Mouse (Mus musculus) retina, postnatal 1 day (tissue): ENCODE data around the gene Vgll2.
A peak's percentile ranks its signal among the peaks of the same experiment; 100 is the strongest.

ENCODE experiments used
- DNase-seq: peaks from one replicate; pipeline ENCODE4 v3.0.0-alpha.2; 2012

Gene Vgll2

GRCm38 (mm10) chr10:52022413-52023212, at the start of gene Vgll2:
TSS of gene Vgll2 (plus strand) at chr10:52022502.
- peak; percentile 78 for DNase-seq

DNA sequence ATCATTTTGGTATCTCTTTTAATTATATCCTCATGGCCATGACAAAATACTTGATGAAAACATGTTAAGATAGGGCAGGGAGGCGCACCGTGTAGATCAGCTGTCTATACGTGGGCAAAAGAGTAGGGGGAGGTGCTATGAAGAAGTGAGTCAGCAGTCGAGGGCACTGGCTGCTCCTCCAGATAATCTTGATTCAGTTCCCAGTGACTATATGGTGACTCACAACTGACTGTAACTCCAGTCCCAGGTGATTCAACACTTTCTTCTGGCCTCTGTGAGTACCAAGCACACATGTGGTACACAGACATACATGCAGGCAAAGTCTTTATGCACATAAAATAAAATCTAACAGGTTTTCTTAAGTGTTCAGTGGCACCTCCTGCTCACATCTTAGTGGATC, 47.2 kb upstream of the Vgll2 start:
- no peak for DNase-seq

DNA sequence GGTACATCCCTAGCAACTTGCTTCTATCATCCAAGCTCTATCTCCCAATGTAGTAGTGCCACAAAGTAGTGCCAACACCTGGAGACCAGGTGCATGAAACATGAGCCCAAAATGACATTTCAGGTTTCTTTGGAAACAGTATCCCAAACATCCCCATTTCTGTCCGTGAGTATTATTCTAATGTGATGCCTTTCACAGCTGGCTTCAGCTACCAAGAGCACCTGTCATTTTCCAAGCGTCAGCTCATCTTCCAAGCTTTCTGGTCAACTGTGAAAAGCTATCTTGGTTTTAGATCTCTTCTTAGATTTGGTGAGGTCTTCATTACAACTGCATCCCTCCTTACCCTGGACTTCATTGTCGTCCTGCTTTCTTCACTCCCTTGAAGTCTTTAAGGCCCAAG, 46.7 kb upstream of the Vgll2 start:
- DNase-seq, result no peak

DNA sequence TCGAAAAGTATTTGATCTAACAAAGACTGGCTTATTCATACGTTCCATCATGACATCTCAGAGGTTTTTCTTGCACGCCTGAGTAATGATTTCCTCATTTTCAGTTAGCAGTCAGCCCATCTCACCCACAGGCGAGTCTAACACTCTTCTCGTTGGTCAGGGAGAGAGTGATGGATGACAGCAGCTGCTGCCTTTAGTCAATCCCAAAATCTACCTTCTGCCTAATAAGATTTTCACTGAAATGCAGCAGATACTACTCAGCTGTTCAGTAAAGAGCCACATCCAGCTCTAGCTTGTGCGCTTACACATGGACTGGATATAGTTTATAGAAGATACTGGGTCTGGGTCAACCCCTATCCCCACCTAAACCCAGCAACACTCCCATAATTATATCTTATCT, 40.7 kb upstream of the Vgll2 start:
- DNase-seq, result no peak

GRCm38 (mm10) chr10:51982395-51982794, 39.9 kb upstream of the Vgll2 start:
- DNase-seq, result no peak

DNA sequence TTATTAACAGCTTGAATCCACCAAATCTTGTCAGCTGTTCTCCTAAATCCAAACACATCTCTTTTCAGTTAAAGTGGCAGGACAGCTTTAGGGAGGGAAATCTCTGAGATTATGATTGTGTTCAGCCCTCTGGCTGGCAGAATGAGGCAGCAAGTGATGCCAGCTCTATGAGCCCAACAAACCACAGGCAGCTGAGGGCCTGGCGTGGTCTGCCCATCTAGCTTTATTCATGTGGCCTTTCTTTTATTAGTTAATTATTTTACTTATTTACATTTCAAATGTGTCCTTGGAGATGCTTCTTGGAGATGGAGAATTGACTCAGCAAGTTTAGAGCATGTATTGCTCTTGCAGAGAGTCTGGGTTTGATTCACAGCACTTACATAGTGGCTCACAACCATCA, 3.8 kb upstream of the Vgll2 start:
- DNase-seq, result no peak

- DNase-seq, result peak; percentile 11
Observed at GRCm38 (mm10) chr10:52021231-52021630, 1.1 kb upstream of the Vgll2 start.

- DNase-seq, result no peak
Observed at GRCm38 (mm10) chr10:52021736-52022394, 437 bp upstream of the Vgll2 start.

DNA sequence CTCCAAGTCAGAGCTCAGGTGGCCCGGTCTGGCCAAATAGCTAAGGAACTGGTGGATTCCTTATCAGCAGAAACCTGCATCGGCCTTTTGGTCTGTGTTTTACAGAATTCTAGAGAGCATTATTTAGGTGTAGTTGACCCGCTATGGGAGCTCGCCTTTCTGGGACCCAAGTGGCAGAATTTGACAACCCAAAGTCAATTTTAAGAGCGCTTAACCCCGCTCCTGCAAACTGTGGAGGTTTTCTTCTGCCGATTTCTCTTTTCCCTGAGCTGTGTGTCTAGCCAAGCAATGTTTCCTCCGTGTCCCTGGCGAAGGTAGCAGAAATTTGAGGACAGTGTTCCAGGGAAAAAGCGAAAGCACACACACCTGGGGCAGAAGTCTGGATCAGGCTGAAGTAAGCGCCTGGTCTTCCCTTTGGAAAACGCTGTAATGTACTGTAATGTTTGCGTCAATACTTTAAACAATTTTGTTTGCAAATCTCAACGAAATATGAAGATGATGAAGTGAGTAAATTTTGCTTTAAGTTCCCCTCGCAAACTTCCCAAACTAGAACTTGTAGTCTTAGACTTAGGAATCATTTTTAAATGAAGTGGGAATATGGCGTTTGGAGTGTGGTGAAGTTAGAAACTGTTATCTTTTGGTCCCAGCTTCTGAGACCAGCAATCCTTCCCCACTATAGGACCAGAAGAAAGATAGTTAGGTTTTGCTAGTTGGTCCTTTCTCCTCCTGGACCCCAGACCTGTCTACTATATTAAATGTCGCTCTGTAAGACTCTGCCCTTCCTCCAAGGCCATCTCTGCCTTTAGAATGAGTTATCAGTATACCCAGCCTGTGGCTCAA, 1.1 kb downstream of the Vgll2 start:
- DNase-seq, result peak; percentile 29

DNA sequence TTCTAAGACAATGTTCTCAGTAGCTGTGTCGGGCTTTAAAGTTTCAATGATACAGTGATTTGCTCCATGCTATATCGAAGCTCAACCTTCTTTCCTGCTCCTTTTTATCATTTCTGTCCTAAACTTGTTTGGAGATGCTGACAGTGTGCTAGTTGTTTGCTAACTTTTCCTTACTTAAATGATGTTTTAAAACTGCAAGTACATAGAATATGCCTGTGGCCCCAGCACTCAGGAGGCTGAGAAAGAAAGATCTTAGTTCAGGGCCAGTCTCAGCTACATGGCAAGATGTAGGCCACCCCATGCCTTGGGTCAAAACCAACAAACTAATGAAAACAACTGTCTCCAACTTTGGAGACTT, 1.7 kb downstream of the Vgll2 start:
- no peak for DNase-seq

- no peak for DNase-seq
Observed at GRCm38 (mm10) chr10:52025291-52025690, 3.0 kb downstream of the Vgll2 start.

DNA sequence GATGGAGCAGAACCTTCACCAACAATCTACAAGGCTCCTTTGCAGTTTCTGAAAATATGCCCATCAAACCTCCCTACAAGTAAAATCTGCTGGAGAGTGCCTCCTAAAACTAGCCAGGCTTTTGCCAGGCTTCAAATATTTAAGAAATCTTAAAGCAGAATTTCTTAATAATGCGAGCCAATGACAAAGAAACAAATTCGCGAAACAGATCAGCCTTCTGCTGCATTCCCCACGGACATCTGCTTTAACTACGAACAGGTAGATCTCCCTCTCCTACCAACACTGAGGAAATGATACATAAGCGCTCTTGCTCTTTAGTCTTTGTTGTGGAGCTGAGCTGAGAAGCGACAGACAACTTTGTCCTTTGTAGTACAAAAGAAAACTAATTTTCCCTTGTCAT, 3.5 kb downstream of the Vgll2 start:
- DNase-seq, result no peak

GRCm38 (mm10) chr10:52027161-52028035, 5.1 kb downstream of the Vgll2 start:
- DNase-seq, result peak; percentile 63

GRCm38 (mm10) chr10:52028561-52029370, 6.5 kb downstream of the Vgll2 start:
- peak; percentile 13 for DNase-seq

- peak; percentile 44 for DNase-seq
Observed at GRCm38 (mm10) chr10:52029421-52030080, 7.2 kb downstream of the Vgll2 start.

DNA sequence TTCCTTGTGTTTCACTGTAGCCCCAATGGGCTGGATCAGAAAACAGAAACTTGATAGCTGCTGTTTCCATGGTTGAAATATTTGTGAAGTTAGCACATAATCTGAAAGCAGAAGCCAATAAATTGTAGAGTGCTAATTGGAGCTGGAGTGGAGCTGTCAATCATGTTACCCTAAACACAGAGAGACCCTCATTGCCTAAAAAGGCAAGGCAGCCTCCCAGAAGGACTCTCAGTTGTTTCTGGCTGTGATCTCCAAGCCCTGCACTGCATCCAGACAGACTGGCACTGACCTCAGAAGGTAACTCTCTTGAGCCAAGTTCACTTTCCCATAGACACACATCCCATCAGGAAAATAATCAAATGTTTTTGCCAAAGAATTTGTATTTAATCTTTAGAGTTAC, 11.4 kb downstream of the Vgll2 start:
- DNase-seq, result no peak

DNA sequence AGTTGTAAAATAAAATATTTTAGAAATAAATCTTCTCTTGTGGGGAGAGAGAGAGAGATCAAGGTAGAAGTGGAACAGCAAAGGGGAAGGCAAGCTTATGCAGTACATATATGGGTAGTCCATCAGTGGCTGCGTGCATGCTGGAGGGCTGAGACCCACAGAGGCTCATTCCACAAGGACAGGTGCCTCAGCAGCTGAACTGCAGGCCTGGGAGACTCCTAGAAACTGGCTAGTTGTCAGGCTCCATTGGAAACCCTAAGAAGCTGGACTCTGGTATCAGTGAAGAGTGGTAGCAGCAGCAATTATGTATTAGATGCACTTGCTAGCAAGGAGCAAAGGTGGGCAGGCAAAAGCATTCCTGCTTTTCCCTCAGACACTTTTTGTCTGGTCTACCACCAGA, 17.1 kb downstream of the Vgll2 start:
- DNase-seq, result no peak

- no peak for DNase-seq
Observed at GRCm38 (mm10) chr10:52043086-52043485, 20.8 kb downstream of the Vgll2 start.

DNA sequence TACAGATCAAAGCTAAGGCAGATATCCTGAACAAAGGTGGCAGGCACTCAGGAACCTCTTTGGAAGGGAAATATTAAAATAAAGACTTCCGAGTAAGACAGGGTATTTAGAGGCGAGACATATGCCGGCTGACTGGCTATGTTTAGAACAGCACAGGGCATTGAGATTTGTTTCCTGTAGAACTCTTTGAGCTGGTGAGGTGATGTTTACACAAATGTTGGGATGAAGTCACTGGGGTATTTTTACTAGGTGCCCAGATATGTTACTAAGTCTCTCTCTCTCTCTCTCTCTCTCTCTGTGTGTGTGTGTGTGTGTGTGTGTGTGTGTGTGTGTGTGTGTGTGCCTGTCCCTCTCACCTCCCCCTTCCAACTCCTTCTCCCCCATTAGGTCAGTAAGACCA, 26.0 kb downstream of the Vgll2 start:
- no peak for DNase-seq

GRCm38 (mm10) chr10:52072482-52072881, 50.2 kb downstream of the Vgll2 start:
- peak; percentile 59 for DNase-seq
